Mouse (Mus musculus) ES-Bruce4 (cell line): Measurements from ENCODE around the gene Itgb3. TPM values are rescaled to one million over a fixed set of nuclear protein-coding genes. Genes with fewer than 3 reads are reported as not detected.

Experiments
- H3K27ac ChIP-seq: 2 replicates; pipeline ENCODE4 v1.5.1; 2012; ENCODE audit warnings: low read length, inconsistent platforms; ENCODE audit not compliant: insufficient read depth
- H3K27me3 ChIP-seq: 2 replicates; pipeline ENCODE4 v1.6.1; 2012; ENCODE audit warnings: mild to moderate bottlenecking, low read length, inconsistent platforms; ENCODE audit not compliant: control insufficient read depth, poor library complexity, insufficient read depth, severe bottlenecking
- H3K36me3 ChIP-seq: 2 replicates; pipeline ENCODE4 v1.6.1; 2012; ENCODE audit warnings: inconsistent platforms, mild to moderate bottlenecking, low read length, moderate library complexity; ENCODE audit not compliant: control insufficient read depth, poor library complexity, insufficient read depth, severe bottlenecking
- H3K4me1 ChIP-seq: one replicate; pipeline ENCODE4 v1.8.1; 2011; ENCODE audit warnings: low read length; ENCODE audit not compliant: control insufficient read depth, insufficient read depth
- H3K4me3 ChIP-seq: 2 replicates; pipeline ENCODE4 v1.5.1; 2011; ENCODE audit warnings: low read depth, mild to moderate bottlenecking, low read length
- H3K9ac ChIP-seq: 2 replicates; pipeline ENCODE4 v1.6.1; 2012; ENCODE audit warnings: low read depth, mild to moderate bottlenecking, inconsistent platforms; ENCODE audit not compliant: poor library complexity, severe bottlenecking
- H3K9me3 ChIP-seq: replicated peaks from 2 replicates; pipeline ENCODE4 v1.6.1; 2012; ENCODE audit warnings: mild to moderate bottlenecking, low read length, inconsistent platforms; ENCODE audit not compliant: control insufficient read depth, poor library complexity, insufficient read depth, severe bottlenecking
- CTCF ChIP-seq: IDR thresholded peaks from one replicate; pipeline ENCODE4 v1.8.1; 2011; ENCODE audit warnings: low read depth, low read length
- EP300 ChIP-seq: IDR thresholded peaks from 2 replicates; pipeline ENCODE4 v1.6.1; 2011; ENCODE audit warnings: low read depth, low read length; ENCODE audit not compliant: insufficient read depth
- POLR2A ChIP-seq: IDR thresholded peaks from one replicate; pipeline ENCODE4 v1.8.1; 2011; ENCODE audit warnings: low read length; ENCODE audit not compliant: insufficient read depth
- polyA plus RNA-seq: library from polyadenylated mRNA; stranded (reverse); fragments of >200 nt; gene quantifications from 2 replicates; pipeline ENCODE4 v1.2.4, GENCODE M21; 2011; ENCODE audit warnings: low read depth; ENCODE audit not compliant: missing spikeins, insufficient read depth, insufficient read length

Itgb3 gene
- polyA plus RNA-seq, 1 experiment: 5.1 TPM

GRCm38 (mm10) chr11:104628566-104628965, 20.8 kb downstream of the Itgb3 start:
- TF ChIP-seq POLR2A: no peak
- TF ChIP-seq EP300: no peak
- TF ChIP-seq CTCF: no peak
- Histone ChIP-seq H3K4me1 (no peaks in the 10 kb centered on the region), H3K9me3 (no peaks in the 10 kb centered on the region), H3K9ac (no peak overlapping the region), H3K27ac (no peak overlapping the region), H3K27me3 (no peaks in the 10 kb centered on the region), H3K4me3 (no peak overlapping the region), H3K36me3 (no peaks in the 10 kb centered on the region)

DNA sequence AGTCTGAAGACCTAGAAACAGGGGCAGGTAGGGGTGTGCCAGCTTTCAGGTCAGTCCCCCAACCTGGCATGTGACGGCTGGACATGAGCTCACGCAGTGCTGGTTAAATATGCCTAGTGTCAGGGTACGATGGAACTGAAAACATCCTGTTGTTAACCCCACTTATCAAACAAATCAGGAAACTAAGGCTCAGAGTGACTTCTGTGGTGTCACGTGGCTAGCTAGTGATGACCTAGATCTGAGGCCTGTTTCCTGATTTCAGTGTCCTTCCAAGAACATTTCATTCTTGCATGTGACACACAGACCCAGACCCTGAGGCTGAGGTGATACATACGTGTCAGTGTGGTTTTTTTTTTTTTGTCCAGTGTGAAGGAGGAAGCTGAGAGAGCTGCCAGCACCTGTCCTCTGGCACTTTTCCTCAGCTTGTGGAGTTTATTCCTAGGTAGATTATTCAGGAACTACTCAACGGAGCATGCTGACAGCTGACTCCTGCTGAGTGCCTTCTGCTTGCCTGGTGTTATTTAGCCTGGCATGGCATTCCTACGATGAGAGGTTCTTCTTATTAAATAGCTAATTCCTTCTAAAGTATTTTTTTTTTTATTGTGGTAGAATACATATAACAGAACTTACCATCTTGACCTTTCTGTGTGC, 22.5 kb downstream of the Itgb3 start:
- TF ChIP-seq CTCF (no peak), POLR2A (no peak), EP300 (no peak)

GRCm38 (mm10) chr11:104631306-104631705, 23.5 kb downstream of the Itgb3 start:
- Histone ChIP-seq H3K27ac (no peak overlapping the region), H3K27me3 (no peaks in the 10 kb centered on the region), H3K9ac (no peak overlapping the region), H3K4me1 (no peaks in the 10 kb centered on the region), H3K36me3 (no peaks in the 10 kb centered on the region), H3K4me3 (no peak overlapping the region), H3K9me3 (no peaks in the 10 kb centered on the region)
- TF ChIP-seq POLR2A (no peak), EP300 (no peak), CTCF (no peak)

More for the DNA sequence above, 22.5 kb downstream of the Itgb3 start:
- no peaks in the 10 kb centered on the region for H3K27me3 ChIP-seq
- H3K4me1 ChIP-seq: no peaks in the 10 kb centered on the region
- H3K4me3 ChIP-seq: no peak overlapping the region
- H3K9me3 ChIP-seq: no peaks in the 10 kb centered on the region
- H3K9ac ChIP-seq: no peak overlapping the region
- H3K36me3 ChIP-seq: no peaks in the 10 kb centered on the region
- H3K27ac ChIP-seq: no peak overlapping the region

GRCm38 (mm10) chr11:104637010-104637409, 29.2 kb downstream of the Itgb3 start:
- no peak overlapping the region for H3K4me3 ChIP-seq
- H3K27ac ChIP-seq: no peak overlapping the region
- H3K9me3 ChIP-seq: no peaks in the 10 kb centered on the region
- H3K4me1 ChIP-seq: no peaks in the 10 kb centered on the region
- no peaks in the 10 kb centered on the region for H3K36me3 ChIP-seq
- H3K27me3 ChIP-seq: no peaks in the 10 kb centered on the region
- TF ChIP-seq EP300 (no peak), CTCF (no peak), POLR2A (no peak)
- no peak overlapping the region for H3K9ac ChIP-seq

GRCm38 (mm10) chr11:104638006-104638405, 30.2 kb downstream of the Itgb3 start:
- Histone ChIP-seq H3K27ac (no peak overlapping the region), H3K9ac (no peak overlapping the region), H3K4me1 (no peaks in the 10 kb centered on the region), H3K27me3 (no peaks in the 10 kb centered on the region), H3K9me3 (no peaks in the 10 kb centered on the region), H3K36me3 (no peaks in the 10 kb centered on the region), H3K4me3 (no peak overlapping the region)
- no peak for TF ChIP-seq CTCF
- no peak for TF ChIP-seq POLR2A
- no peak for TF ChIP-seq EP300

DNA sequence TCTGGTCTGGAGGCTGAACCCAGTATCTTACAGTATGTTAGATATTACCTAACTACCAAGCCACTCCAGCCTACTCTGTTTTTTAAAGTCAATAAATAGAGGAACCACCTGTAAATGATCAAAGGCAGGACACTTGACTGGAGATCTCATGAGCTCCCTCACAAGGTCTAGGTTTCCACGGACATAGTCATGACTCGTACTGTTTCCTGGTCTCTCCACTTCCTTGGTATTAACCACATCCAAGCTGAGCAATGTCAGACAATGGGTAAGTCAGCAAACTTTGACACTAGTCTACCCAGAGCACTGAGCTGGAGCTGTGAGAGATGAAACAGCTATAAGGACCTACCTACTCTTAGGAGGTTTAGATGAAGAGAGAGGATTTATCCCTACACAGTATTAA, 31.1 kb downstream of the Itgb3 start:
- Histone ChIP-seq H3K9ac (no peak overlapping the region), H3K36me3 (no peaks in the 10 kb centered on the region), H3K27me3 (no peaks in the 10 kb centered on the region), H3K9me3 (no peaks in the 10 kb centered on the region), H3K4me1 (no peaks in the 10 kb centered on the region), H3K27ac (no peak overlapping the region), H3K4me3 (no peak overlapping the region)
- TF ChIP-seq POLR2A: no peak
- no peak for TF ChIP-seq EP300
- TF ChIP-seq CTCF: no peak
